Mouse (Mus musculus) forebrain, embryonic 16.5 days (tissue): ENCODE measurements around the gene Lancl3. TPM values are rescaled to one million over a fixed set of nuclear protein-coding genes. Genes with fewer than 3 reads are reported as not detected.

Experiments used
- ATAC-seq: fragments of 200-750 bp; cut with Nextera tagmentation; 2 replicates; pipeline ENCODE4 v1.8.0; 2017; ENCODE audit warnings: mild to moderate bottlenecking, moderate library complexity
- H3K27ac ChIP-seq: fragments of 300-500 bp; sonication (generic); 2 replicates; pipeline ENCODE4 v1.5.1; 2014; ENCODE audit warnings: low read length, control low read depth
- H3K27me3 ChIP-seq: fragments of 300-500 bp; sonication (generic); replicated peaks from 2 replicates; pipeline ENCODE4 v1.6.1; 2014; ENCODE audit warnings: low read length; ENCODE audit not compliant: control insufficient read depth, insufficient read depth
- H3K36me3 ChIP-seq: fragments of 300-500 bp; sonication (generic); 2 replicates; pipeline ENCODE4 v1.6.1; 2014; ENCODE audit not compliant: control insufficient read depth, insufficient read depth
- H3K4me1 ChIP-seq: fragments of 300-500 bp; sonication (generic); replicated peaks from 2 replicates; pipeline ENCODE4 v1.6.1; 2014; ENCODE audit warnings: low read length; ENCODE audit not compliant: control insufficient read depth, insufficient read depth
- H3K4me2 ChIP-seq: fragments of 300-500 bp; sonication (generic); 2 replicates; pipeline ENCODE4 v1.6.1; 2014; ENCODE audit warnings: mild to moderate bottlenecking, low read length, control low read depth
- H3K4me3 ChIP-seq: fragments of 300-500 bp; sonication (generic); replicated peaks from 2 replicates; pipeline ENCODE4 v1.5.1; 2014; ENCODE audit warnings: mild to moderate bottlenecking, low read length, control low read depth
- H3K9ac ChIP-seq: fragments of 300-500 bp; sonication (generic); replicated peaks from 2 replicates; pipeline ENCODE4 v1.6.1; 2014; ENCODE audit warnings: low read depth, low read length, control low read depth
- H3K9me3 ChIP-seq: fragments of 300-500 bp; sonication (generic); 2 replicates; pipeline ENCODE4 v1.6.1; 2016; ENCODE audit warnings: low read length; ENCODE audit not compliant: control insufficient read depth
- WGBS: fragments of 180-500 bp; shearing (Covaris S2); extraction: QIAGEN DNeasy Blood & Tissue Kit; methylation state at CpG from one replicate; pipeline ENCODE4 v1.1.7; 2014; 5-methylcytosine and 5-hydroxymethylcytosine counted together
- polyA plus RNA-seq: library from polyadenylated mRNA; unstranded; fragments of >200 nt; fragmentation: Nextera tagmentation; extraction: Ambion mirVana; gene quantifications from 2 replicates; pipeline ENCODE4 v1.2.1, GENCODE M21; 2015

Lancl3 gene
- polyA plus RNA-seq, 1 experiment from 2014 or later: 10.4 TPM

GRCm38 (mm10) chrX:9221206-9221605 lies 21.5 kb downstream of the Lancl3 start:
- no peak overlapping the region for H3K4me2 ChIP-seq
- no peaks in the 10 kb centered on the region for H3K36me3 ChIP-seq
- no peak overlapping the region for H3K4me3 ChIP-seq
- no peak overlapping the region for H3K9ac ChIP-seq
- no peak for ATAC-seq
- no peak overlapping the region for H3K27ac ChIP-seq
- H3K4me1 ChIP-seq: no peaks in the 10 kb centered on the region
- H3K27me3 ChIP-seq: no peaks in the 10 kb centered on the region
- no peaks in the 10 kb centered on the region for H3K9me3 ChIP-seq
- 26% methylated on average over 6 of the region's 6 CpGs for WGBS

DNA sequence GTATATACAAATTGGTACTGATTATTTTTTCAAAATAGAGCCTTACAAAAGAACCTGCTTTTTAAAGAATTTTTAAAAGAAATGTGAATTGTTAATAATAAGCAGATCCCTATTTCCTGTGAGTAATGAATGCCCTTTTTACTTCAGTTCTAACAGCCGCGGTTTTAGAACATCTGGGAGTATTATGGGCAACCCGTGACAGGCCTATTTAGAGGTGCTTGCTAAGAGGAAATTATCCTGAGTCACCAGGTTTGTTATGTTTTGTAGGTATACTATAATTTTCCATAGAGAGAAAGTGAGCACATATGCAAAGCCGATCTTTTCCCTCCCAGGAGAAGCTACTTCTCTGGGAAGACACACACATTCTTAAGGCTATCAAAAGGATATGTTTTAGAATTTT lies 22.0 kb downstream of the Lancl3 start:
- no peak for ATAC-seq
- H3K27me3 ChIP-seq: no peaks in the 10 kb centered on the region
- H3K9ac ChIP-seq: no peak overlapping the region
- H3K4me1 ChIP-seq: no peaks in the 10 kb centered on the region
- H3K4me2 ChIP-seq: no peak overlapping the region
- H3K36me3 ChIP-seq: no peaks in the 10 kb centered on the region
- H3K27ac ChIP-seq: no peak overlapping the region
- 90% methylated on average over 4 of the region's 4 CpGs for WGBS
- no peak overlapping the region for H3K4me3 ChIP-seq
- H3K9me3 ChIP-seq: no peaks in the 10 kb centered on the region

GRCm38 (mm10) chrX:9222412-9223221 lies 22.9 kb downstream of the Lancl3 start:
- Histone ChIP-seq H3K36me3 (no peaks in the 10 kb centered on the region), H3K4me2 (no peak overlapping the region), H3K27me3 (no peaks in the 10 kb centered on the region), H3K27ac (no peak overlapping the region), H3K4me1 (no peaks in the 10 kb centered on the region), H3K4me3 (no peak overlapping the region), H3K9me3 (no peaks in the 10 kb centered on the region), H3K9ac (no peak overlapping the region)
- 87% methylated on average over 3 of the region's 3 CpGs for WGBS
- ATAC-seq: no peak

- Histone ChIP-seq H3K4me3 (no peak overlapping the region), H3K9ac (no peak overlapping the region), H3K27ac (no peak overlapping the region), H3K4me1 (no peaks in the 10 kb centered on the region), H3K36me3 (no peaks in the 10 kb centered on the region), H3K4me2 (no peak overlapping the region), H3K9me3 (no peaks in the 10 kb centered on the region), H3K27me3 (no peaks in the 10 kb centered on the region)
- whole genome bisulfite sequencing: 65% methylated on average over 2 of the region's 2 CpGs
- ATAC-seq: no peak
Measured at GRCm38 (mm10) chrX:9227105-9227504, 27.4 kb downstream of the Lancl3 start.

DNA sequence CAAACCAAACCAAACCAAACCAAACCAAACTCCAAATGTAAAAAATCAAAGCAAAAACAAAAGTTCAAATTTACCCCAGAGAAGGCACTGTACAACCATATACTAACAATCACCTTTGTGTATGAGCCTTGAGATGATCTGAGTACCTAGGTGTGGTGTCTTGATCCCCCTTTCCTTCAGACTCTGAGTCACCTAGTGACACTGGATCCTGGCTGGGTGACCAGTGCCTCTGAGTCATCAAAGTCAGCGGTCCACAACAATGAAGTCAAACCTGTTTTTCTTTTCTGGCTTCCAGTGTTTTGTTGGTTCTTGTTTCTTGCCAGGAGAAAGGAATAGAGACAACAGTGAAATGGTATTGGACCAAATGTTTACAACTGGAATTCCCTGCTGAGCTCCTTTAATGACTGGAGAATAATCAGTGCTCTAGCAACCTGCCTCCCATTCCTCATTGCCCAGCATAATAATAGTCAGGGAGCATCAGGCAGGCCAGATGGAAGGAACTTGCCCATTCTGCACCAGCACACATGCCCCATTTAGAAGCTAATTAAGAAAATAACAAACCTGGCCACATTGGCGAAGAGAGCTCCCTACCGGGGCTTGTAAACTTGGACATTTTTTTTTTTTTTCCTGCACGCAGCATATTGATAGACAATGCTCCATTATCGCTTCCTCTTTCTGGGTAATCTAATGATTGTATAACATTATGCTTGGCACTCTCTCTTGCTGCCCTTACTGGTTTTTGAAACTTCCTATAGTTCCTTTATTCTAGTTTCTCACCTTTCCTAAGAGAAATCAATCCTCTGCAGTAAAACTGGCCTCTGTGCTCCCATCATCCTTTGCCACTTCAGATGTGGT lies 41.3 kb downstream of the Lancl3 start:
- no peaks in the 10 kb centered on the region for H3K9me3 ChIP-seq
- H3K4me2 ChIP-seq: no peak overlapping the region
- H3K27ac ChIP-seq: no peak overlapping the region
- ATAC-seq: peak; percentile 60
- 47% methylated on average over 5 of the region's 5 CpGs for WGBS
- H3K36me3 ChIP-seq: no peaks in the 10 kb centered on the region
- no peaks in the 10 kb centered on the region; the same call in none of the 2 replicates for H3K4me1 ChIP-seq
- no peak overlapping the region for H3K4me3 ChIP-seq
- no peaks in the 10 kb centered on the region for H3K27me3 ChIP-seq
- H3K9ac ChIP-seq: no peak overlapping the region

GRCm38 (mm10) chrX:9243381-9243864 lies 43.7 kb downstream of the Lancl3 start:
- peak; percentile 64 for ATAC-seq
- Histone ChIP-seq H3K36me3 (no peaks in the 10 kb centered on the region), H3K27me3 (no peaks in the 10 kb centered on the region), H3K4me3 (no peak overlapping the region), H3K27ac (no peak overlapping the region), H3K4me2 (no peak overlapping the region), H3K4me1 (no peaks in the 10 kb centered on the region; the same call in none of the 2 replicates), H3K9me3 (no peaks in the 10 kb centered on the region), H3K9ac (no peak overlapping the region)
- WGBS: 55% methylated on average over 8 of the region's 8 CpGs

GRCm38 (mm10) chrX:9244603-9245336 lies 45.1 kb downstream of the Lancl3 start:
- Histone ChIP-seq H3K4me3 (no peak overlapping the region), H3K9me3 (no peaks in the 10 kb centered on the region), H3K27me3 (no peaks in the 10 kb centered on the region), H3K9ac (no peak overlapping the region), H3K4me2 (no peak overlapping the region), H3K27ac (no peak overlapping the region), H3K4me1 (no peaks in the 10 kb centered on the region; the same call in none of the 2 replicates), H3K36me3 (no peaks in the 10 kb centered on the region)
- peak; percentile 41; the same call in 1 of the 2 replicates for ATAC-seq
- 59% methylated on average over 12 of the region's 12 CpGs for WGBS

- H3K36me3 ChIP-seq: no peaks in the 10 kb centered on the region
- ATAC-seq: peak; percentile 75
- 19% methylated on average over 5 of the region's 5 CpGs for WGBS
- no peaks in the 10 kb centered on the region; the same call in 1 of the 2 replicates for H3K4me1 ChIP-seq
- no peaks in the 10 kb centered on the region for H3K9me3 ChIP-seq
- H3K27ac ChIP-seq: no peak overlapping the region
- H3K27me3 ChIP-seq: no peaks in the 10 kb centered on the region
- H3K9ac ChIP-seq: no peak overlapping the region
- no peak overlapping the region for H3K4me3 ChIP-seq
- H3K4me2 ChIP-seq: no peak overlapping the region
Measured at GRCm38 (mm10) chrX:9248911-9249310, 49.2 kb downstream of the Lancl3 start.

DNA sequence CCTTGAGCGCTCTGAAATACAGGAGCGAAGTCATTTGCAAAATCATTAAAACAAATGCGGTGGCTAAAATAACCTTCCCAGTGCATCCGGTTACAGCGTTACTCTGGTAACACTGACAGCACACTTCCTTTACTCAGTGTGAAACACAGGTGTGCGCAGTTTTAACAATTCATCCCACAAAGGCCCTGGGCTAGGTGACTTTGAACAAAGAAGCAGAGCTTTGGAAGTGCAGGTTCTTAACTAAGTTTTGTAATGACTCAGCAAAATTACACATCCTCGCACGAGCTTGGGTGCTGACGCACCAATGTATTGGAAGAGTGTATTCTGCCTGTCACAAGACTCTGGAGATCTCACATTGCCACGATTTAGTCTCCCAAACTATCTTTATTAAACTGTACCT lies 54.3 kb downstream of the Lancl3 start:
- Histone ChIP-seq H3K4me1 (no peaks in the 10 kb centered on the region), H3K36me3 (no peaks in the 10 kb centered on the region), H3K4me3 (no peak overlapping the region), H3K9ac (no peak overlapping the region), H3K27me3 (no peaks in the 10 kb centered on the region), H3K27ac (no peak overlapping the region), H3K9me3 (no peaks in the 10 kb centered on the region), H3K4me2 (no peak overlapping the region)
- ATAC-seq: no peak
- 85% methylated on average over 10 of the region's 10 CpGs for WGBS
